Mouse (Mus musculus): Measurements from ENCODE around the gene Pde4a. TPM values are rescaled to one million over a fixed set of nuclear protein-coding genes. Genes with fewer than 3 reads are reported as not detected.
"Not testable (repeated sequence)": the region's sequence is repeated elsewhere in the genome, so short reads cannot be mapped to it uniquely, and the experiment has no call there.

Gene Pde4a
- total RNA-seq, 2 experiments from 2014 or later, result 84.2 to 86.8 TPM

DNA sequence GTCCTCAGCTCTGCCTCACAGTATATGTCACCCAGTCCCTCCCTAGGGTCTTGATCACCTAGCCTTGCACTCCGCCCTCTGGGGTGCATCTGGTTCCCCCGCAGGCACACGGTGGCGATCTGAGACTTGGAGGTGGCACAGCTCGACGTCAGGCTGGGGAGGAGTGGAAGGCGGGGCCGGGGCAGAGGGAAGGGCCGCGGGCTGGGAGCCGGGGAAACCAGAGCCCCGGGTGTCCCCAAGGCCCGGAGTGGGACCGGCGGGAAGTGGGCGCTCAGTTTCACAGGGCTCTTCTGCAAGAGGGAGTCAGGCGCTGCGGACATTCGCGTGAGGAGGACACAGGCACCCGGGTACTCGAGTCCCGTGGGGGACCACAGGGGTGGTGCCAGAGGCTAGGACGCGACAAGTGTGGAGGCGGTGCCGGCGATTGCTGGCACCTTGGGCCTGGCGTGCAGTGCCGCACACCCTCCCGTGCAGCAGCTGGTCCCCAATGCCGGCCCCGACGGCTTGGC lies 18.4 kb downstream of the Pde4a start:
- DNase-seq, result peak; percentile 21 to 40

DNA sequence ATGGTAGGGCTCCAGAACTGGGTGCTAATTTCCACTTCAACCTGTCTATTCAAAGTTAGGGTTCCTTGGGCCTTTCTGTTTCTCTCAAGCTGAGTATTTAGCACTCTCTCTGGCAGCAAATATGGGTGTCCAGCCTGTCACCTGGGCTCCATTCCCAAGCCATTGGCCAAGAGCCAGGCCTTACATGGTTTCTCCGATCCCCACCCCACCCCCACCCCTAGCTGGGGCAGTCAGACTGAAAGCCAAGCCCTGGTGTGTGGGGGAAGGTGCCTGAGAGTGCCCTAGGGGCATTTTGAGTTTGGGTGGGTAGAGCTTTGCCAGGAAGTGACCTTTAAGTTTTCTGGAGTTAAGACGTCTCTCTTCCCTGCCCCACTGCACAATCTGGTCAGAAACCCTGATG lies 19.2 kb downstream of the Pde4a start:
- DNase-seq, result no peak

DNA sequence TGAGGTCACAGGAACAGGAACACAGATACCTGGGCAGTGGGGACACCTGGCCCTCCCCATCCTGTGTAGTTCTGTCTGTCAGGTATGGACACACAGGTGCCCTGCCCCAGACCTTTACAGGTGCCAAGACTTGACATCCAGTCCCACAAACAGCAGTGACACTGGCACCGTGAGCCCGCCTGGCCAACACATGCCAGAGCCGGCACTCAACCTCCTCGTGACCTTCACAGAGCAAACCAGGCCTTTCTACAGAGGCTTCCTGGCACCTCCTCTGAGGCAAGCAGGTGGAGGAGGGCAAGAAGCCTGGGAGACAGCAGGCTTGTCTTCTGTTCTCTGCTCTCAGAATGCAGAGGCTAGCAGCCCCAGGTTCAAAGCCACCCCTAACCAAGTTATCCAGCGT lies 19.9 kb downstream of the Pde4a start:
- no peak for DNase-seq

DNA sequence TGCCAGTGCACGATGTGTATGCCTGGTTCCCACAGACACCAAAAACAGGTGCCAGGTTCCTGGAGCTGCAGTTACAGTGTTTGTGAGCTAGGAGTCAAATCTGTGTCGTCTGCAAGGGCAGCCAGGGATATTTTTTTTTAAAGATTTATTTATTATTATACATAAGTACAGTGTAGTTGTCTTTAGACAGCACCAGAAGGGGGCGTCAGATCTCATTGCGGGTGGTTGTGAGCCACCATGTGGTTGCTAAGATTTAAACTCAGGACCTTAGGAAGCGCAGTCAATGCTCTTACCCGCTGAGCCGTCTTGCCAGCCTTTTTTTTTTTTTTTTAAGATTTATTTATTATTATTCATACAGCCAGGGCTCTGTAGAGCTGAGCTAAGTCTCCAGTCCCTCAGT lies 24.4 kb downstream of the Pde4a start:
- DNase-seq, result no peak

DNA sequence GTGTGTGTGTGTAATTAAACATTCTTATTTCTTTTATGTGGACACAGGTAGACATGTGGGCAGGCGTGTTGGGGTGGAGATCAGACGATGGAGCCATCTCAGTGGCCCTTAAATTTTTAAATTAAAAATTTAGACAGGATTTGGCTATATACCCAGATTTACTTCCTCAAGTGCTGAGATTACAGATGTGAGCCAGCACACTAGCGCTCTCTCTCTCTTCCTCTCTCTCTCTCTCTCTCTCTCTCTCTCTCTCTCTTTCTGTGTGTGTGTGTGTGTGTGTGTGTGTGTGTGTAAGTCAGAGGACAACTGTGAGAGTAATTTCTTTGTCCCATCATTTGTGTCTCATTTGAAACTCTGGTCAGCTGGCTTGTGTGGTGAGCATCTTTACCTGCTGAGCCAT lies 25.2 kb downstream of the Pde4a start:
- no peak for DNase-seq

DNA sequence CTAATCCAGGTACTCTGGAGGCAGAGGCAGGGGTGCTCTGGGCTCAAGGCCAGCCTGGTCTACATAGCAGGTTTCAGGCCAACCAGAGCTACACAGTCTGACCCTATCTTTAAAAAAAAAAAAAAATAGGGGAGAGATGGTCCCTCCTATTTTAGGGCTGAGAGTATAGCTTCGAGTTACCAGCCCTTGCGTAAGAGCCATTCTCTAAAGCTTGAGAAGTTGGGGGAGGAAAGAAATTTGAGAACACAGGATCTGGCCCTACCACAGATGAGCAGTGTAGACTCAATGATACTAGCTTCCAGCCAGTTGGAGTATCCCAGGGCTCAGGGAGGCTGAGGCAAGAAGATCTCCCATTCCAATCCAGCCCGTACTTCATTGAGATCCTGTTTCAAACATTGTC lies 28.3 kb downstream of the Pde4a start:
- DNase-seq, result no peak

DNA sequence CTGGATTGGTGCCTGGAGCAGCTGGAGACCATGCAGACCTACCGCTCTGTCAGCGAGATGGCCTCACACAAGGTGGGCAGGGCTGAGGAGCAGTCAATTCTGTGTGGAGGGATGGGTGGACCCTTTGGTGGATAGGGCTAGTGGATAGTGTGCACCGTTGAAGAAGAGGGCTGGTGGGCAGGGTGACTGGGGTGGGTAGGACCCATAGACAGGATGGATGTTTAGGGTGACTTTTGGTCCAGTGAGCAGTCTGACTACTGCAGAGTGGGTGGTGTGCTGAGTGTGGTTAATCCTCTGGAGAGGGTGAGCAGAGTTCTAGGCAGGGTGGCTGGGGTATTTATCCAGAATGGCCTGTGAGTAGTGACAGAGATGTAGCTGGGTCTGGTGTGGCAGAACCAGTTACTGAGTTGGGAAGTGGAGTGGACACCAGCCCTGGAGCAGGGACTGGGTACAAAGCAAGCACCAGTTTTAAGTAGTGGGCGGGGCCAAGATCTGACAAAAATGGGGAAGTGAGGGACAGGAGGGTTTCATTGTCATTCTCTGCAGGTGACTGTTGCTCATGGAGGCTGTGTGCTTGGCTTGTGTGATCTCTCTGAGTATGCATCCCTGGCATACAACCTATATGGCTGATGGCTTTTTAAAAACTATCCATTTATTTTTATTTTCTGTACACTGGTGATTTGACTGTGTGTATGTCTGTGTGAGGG lies 29.4 kb downstream of the Pde4a start:
- no peak for DNase-seq

DNA sequence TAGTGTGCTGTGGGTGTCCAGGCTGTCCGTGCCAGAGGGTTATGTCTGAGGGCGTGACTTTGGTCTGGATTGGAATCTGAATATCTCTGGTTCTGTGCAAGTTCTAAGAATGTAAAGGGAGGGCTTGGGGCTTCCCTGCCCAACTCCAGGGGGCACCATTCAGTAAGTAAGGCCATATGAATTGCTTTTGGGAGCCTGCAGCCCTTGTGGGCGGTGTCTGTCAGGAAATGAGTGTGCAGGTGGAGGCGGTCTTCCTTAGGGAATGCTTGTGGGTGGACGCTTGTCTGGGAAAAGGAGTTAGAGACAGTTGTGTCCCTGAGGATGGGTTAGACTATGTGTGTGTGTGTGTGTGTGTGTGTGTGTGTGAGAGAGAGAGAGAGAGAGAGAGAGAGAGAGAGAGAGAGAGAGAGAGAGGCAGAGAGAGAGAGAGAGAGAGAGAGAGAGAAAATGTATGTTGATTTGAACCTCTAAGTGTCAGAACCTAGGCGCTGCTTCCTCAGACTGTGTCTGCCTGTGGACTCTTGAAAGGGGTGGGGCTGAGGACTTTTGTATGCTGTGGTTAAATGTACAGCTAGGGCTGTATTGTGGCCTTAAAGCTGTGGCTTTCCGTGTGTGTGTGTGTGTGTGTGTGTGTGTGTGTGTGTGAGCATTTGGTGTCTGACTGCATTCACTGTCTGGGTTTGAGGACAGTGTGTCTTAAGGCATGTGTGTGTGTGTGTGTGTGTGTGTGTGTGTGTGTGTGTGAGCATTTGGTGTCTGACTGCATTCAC lies 30.4 kb downstream of the Pde4a start:
- DNase-seq, result not testable (repeated sequence)

DNA sequence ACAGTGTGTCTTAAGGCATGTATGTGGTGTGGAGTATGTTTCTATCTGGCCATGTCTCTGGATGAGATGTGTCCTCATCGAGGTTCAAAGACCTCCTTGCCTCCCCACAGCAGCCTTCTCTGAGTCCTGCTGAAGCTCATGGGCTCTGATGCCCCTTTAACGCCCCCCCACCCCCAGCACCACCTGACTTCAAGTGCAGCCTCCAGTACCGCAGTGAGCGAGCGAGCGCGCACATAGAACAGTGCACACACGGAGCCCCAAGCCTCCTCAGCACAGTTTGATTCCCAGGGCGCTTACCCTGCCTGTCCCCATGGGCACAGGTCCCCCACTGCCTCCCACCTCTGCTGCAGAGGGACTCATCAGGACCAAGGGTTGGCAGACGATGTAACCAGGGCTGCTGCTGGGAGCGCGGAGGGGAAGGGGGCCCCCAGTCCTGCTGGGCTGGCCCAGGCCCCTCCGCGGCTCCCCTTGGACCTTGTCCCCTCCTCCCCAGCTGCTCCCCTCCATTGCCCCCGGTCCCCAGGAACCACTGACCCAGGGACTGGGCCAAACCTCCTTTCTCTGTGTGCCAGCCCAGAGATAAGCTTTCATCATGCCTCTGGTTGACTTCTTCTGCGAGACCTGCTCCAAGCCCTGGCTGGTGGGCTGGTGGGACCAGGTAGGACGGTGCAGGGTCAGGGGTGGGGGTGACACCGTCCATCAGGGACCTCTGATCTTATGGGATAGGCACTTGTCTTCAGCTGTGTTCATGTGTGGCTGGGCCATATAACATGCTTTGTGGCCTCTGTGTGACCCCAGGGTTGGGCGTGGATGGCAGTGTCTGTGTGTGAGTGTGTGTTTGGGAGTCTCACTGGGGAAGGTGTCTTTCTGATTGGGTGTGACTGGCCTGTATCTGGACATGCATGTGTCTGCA lies 31.3 kb downstream of the Pde4a start:
- DNase-seq, result peak; percentile 62 to 65

DNA sequence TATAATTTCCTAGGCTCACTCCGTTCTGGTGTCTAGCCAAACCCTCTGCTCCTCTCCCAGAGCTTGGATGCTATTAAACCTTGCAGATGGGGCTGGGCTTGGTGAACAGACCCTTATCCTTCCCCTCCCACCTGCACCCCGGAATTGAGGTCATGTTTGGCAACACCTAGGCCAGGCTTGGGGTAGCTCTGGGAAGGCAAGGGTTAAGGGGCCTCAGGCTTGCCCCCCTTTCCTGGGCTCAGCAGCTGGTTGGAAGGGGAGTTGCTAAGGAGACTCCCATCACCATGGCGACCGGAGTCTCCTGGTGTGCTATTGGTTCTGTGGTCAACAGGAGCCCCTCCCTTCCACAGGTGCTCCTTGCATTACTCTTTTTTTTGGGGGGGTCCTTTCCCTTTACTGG lies 32.5 kb downstream of the Pde4a start:
- DNase-seq, result peak; percentile 71 to 81

DNA sequence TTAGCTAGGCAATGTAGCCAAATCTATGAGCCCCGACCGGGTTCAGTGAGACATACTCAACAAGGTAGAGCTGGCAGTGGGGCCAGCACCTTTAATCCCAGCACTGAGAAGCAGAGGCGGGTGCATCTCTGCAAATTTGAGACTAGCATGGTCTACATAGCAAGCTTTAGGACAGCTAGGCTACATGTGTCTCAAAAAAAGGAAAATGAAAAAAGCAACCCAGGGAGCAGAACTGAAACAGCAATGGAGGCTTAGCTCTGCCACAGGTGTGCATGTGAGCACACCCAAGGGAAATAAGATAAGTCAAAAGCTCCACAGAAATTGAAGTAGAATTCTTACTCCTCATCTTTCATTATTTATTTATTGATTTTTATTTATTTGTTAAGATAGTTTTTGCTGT lies 33.4 kb downstream of the Pde4a start:
- DNase-seq, result no peak

DNA sequence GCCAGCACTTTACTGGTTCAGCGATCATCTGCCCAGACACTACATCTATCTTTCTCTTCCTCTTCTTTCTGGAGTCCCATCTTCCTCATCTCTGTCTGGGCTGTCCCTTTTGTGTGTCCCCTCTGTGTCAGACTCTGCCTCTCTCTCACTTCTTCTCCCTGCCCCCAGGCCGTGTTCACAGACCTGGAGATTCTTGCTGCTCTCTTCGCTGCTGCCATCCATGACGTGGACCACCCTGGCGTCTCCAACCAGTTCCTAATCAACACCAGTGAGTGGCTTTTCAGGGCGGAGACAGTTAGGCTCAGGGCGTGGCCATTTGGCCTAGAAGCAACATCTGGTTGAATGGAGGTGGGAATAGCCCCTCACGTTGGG lies 38.6 kb downstream of the Pde4a start:
- no peak for DNase-seq

DNA sequence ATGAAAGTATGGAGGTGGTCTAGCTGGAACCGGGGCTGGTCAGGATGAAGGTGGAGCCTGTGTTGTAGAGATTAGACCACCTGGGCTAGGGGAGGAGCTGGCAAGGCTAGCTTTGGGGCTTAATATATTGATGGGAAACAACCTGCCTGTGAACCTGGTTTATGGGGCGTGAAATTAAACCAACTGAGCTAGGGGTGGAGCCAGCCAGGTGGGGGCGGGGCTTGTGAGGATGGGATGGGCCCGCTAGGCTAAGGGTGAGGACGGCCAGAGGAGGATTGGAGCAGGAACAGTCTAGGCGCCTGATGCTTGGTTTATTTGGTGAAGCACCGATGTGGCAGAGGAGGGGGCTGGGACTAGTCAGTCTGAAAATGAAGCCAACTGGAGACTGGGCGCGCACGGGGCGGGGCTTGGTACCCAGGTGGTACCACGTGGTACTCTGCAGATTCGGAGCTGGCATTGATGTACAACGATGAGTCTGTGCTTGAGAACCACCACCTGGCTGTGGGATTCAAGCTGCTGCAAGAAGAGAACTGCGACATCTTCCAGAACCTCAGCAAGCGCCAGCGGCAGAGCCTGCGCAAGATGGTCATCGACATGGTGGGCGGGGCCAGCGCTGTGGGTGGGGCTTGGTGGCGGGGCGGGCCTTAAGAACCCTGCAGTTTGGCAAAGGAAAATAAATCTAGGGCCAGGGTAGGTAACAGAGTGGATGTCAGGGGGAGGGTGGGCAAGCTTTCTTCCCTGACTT lies 39.2 kb downstream of the Pde4a start:
- peak; percentile 26 to 41 for DNase-seq

DNA sequence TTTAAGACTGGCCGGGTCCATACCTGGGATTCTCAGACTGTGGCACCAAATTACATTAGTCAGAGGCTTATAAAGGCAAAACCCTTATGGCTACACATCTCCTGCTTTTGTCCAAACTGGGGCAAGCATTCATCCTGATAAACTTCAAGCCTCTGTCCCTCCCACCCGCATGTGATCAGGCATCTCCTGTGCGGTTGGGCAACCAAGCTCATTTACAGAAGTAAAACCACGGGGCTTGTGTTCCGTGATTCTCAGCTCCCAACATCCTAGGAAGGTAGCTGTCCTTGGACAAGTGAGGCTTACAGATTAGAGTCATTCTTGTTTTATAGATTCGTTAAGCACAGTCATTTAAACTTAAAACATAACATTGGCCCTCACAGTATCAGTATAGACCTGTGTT lies 41.3 kb downstream of the Pde4a start:
- no peak for DNase-seq

DNA sequence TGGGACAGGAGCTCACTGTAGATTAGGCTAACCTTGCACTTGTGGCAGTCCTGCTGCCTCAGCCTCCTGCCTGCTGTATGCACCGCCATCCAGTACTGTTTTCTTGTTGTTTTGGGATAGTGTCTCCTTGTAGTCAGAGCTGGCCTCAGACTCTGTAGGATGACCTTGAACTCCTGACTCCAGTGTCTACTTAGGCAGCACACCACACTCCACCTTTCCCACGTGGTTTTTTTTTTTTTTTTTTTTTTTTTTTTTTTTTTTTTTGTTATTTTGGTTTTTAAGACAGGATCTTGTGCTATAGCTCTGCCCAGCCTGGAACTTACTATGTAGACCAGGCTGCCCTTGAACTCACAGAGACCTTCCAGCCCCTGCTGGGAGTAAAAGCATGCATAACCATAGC lies 43.1 kb downstream of the Pde4a start:
- DNase-seq, result no peak

DNA sequence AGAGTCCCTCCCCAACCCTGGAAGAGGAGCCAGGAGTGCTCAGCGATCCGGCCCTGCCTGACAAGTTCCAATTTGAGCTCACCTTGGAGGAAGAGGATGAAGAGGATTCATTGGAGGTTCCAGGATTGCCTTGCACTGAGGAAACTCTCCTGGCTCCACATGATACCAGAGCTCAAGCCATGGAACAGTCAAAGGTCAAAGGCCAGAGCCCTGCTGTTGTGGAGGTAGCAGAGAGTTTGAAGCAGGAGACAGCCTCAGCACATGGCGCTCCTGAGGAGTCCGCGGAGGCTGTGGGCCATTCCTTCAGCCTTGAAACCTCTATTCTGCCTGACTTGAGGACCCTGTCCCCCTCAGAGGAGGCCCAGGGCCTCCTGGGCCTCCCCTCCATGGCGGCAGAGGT lies 45.3 kb downstream of the Pde4a start:
- no peak for DNase-seq

DNA sequence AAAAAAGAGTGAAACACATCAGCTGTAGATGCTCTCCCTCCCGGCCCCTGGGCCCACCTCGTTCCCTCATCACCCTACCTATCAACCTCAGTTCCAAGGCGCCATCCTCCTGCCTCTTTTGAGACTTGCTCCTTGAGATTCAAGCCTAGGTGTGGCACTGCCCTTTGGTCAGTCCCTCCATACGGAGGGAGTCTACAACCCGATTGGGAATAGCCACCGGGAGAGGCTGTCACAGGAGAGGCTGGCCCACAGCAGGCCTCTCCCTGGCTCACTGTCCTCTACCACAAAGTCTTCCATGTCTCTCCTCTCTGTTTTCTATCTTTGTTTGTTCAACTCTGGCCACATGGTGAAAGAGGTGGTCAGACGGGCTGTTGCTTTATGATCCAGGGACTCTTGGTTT lies 46.1 kb downstream of the Pde4a start:
- DNase-seq, result no peak

DNA sequence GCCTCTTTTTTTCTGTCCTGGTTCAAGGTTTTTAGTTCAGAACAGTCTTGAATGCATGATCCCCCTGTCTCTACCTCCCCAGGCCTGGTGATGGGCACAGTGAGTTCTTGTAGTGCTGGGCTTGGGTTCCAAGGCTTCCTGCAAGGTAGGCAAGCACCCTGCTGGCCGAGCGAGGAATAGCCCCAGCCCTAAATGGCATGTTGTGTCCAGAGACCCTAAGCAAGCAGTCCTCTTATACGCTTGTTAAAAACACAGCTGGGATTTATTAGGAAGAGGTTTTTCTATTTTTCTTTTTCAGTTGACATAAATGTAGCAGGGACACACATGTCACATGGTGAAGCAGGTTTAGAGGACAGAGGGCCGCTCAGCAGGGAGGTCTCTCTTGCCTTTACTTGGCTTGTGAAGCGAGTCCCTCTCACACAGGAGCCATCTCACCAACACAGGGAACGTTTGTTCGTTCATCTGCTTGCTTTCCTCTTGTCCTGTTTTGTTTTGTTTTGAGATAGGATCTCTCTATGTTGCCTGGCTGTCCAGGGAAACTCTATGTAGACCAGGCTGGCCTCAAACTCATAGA lies 48.2 kb downstream of the Pde4a start:
- no peak for DNase-seq

DNA sequence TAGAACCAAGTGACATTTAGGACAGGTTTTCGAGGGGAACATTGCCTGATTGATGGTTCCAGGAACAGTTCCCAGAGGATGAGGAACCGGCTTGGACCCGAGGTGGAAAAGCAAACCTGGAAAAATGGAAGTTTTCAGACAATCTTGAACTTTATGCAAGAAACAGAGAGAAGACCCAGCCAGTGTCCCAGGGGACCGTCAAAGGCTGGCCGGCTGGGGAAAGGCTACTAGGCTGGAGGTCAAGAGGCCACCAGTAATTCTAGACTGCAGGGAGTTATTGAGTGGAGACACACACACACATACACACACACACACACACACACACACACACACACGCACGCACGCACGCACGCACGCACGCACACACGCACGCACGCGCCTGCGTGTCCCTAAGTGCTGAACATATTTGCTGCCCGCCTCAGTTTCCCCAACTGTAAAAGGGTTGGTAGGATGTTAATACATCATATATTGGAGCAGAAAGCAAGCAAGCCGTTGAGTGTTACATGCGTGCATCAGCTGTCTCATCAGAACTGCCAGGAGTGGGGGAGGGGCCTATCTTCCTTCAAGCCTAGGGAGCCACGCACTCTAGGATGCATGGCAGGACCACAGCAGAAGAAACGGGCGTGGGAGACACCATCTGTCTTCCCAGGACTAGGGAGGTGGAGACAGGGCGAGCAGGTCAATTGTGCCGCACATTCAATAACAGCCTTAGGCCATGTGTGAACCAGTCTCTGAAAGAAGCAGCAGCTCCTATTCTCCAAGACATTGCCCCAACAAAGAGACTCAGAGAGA lies 50.7 kb downstream of the Pde4a start:
- peak; percentile 55 to 61 for DNase-seq

DNA sequence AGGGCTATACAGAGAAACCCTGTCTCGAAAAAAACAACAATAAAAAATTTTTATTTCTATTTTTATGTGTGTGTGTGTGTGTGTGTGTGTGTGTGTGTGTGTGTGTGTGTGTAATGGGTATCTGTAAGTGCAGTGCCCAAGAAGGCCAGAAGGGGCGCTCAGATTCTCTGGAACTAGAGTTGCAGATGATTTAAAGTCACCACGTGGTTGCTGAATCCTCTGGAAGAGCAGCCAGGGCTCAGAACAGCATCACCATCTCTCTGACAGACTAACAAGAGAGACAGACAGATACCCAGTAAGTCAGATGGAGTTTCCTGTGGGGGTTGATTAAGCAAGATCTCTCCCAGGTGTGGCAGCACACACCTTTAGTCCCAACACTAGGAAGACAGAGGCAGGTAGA lies 54.3 kb downstream of the Pde4a start:
- no peak for DNase-seq

All from layer of hippocampus, postnatal 36 days (tissue).